Mouse (Mus musculus) ZHBTc4 (cell line): ENCODE data around the gene Parg.
"Not testable (repeated sequence)": the region's sequence is repeated elsewhere in the genome, so short reads cannot be mapped to it uniquely, and the experiment has no call there.

Source experiments
- DNase-seq: peaks from one replicate; pipeline ENCODE4 v3.0.0-alpha.2; 2011; ENCODE audit warnings: low read depth, low spot score

Gene Parg

GRCm38 (mm10) chr14:32201791-32202451 is at the start of gene Parg, which contains the start of gene Timm23:
Parg (plus strand) TSS chr14:32201949.
Timm23 (minus strand) TSS chr14:32201898.
- DNase-seq, result peak; percentile 95

DNA sequence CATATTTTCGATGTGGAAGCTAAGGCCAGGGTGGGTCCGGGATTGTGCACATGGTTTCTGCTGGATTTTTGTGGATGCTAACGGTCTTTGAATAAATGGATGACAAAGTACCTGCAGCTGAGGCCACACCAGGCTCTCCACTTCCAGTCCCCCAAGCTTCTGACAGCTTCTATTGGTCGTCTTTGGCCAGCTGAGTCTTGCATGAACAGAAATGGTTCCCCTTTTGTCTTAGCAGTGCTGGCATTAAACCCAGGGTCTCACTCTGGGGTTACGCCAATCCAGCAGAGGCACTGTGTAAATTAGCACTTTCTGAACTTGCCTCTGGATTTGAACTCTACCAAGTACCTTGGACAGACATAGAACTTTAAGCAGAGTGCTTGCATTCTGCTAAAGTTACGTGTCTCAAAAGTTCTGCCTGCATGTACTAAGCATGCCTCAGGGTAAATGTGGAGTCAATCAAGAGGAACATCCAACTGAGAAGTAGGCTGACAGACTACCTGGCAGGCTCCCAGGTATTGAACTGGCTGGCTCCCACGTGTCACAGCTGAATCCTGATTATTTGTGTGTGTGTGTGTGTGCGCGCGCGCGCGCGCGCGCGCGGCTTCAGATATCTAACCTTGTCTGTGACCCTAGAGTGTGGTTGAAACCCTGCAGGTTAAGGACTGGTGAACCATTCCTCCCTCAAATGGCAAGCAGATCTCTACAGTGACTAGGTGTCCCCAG is 49.3 kb upstream of the Parg start:
- DNase-seq, result no peak

DNA sequence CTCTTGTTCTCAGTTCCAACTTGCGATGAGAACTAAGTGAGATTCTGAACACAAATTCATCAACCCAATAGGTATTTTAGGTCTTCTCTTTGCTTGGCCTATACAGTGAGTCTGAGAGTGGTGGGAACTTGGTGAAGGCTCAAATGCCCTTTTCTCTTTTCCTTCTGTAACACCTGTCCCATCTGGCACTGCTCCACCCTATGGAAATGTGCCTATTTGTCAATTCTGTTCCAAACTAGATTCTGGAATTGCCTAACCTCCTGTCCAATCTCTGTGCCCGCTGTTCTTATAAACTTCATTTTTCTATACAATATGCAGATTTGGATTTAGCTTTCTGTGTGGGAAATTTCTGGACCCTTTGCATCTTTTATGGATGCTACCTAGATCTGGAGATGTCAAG is 48.6 kb upstream of the Parg start:
- DNase-seq, result no peak

DNA sequence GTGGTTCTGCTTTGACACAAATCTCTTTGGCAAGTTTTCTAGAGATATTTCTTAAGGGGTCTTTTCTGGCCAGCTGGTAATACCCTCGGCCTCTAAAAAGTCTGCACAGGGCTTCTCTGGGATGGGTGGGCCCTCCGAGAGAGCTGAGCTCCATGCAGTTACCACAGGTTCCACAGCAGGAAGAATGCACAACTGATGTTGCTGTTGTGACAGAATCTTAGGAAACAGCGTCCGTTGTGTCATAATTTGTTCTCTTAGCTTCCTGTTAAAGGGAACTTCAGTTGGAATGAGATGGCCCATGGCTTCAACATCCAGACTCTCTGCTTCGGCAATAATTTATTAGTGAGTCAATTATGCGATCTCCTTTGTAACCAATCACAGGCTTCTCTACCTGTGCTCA is 47.0 kb upstream of the Parg start:
- DNase-seq, result no peak

GRCm38 (mm10) chr14:32159150-32159670 is 42.5 kb upstream of the Parg start:
- peak; percentile 91 for DNase-seq

DNA sequence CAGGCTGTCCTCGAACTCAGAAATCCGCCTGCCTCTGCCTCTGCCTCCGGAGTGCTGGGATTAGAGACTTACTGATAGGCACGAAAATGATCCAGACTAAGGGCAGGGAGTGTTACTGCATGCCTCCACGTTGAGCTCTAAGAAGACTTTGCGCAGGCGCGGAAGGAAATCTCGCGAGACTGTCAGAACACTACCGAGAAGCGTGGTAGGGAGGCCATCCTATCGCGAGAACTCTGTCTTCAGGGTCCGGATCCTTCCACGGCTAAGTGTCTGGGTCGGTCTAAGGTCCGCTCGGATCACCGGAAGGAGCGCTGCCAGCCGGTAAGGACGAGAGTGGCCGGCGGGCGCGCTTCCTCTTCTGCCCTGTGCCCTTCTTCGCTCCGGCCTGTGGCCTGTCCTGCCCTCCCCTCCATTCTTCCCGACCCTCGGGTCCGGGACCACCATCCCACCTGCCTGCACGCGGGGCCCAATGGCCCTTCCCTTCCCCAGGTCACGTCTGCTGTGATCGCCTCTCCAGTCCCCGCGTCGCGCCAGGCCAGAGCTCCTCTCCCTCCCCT is 42.0 kb upstream of the Parg start, which contains the start of gene Ncoa4:
Gene Ncoa4 (plus strand): TSS at position 176 of the 557 bp plus-strand sequence.
- peak; percentile 99 for DNase-seq

DNA sequence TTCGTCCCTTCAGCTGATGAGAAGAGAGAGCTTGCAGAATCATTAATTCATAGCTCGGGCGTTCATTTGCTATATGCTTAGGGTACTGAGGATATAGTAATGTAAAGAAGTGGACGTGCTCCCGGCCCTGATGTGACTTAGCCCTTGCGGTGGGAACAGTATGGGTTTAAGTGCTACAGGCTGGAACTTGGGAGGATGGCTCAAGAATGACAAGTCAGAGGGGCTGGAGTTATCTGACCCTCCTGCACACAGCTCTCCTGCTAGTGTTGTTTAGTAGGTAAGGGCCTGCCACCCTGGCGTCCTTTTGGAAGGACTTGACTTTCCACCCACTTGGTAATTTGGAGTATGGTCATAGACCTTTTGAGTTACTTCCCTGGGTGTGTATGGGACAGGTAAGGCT is 41.2 kb upstream of the Parg start:
- DNase-seq, result no peak

DNA sequence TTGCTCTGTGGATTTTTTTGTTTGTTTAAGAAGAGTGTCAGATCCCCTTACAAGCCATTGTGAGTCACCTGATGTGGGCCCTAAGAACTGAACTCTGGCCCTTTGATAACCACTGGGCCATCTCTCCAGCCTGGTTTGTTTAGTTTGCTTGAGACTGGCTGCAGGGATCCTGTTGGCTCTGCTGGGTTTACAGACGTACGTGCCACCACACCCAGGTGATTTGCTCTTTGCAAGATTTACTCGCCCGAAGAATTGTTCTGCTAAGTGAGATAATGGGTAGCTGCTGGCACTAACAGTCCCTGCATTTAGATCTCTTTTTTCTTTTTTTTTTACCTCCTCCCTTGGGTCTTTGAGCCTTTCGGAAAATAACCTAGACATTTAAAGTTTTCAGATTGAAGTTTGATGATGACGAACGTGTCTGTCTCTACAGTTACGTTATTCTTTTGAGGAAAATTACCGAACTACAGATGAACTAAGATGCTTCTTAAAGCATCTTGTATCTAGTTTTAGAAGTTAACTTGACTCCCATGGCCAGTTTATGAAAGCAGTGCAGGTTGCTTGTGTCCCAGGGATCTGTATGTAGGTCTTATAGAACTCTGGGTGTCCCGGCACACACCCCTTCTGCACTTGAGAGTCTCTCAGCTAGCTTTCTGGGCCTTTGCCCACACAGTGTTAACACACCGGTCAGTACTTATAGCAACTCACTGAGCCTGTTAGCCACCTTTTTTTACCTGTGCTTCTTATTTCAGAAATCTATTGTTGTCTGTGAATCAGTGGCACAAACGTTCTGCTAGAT is 40.5 kb upstream of the Parg start:
- peak; percentile 38 for DNase-seq

DNA sequence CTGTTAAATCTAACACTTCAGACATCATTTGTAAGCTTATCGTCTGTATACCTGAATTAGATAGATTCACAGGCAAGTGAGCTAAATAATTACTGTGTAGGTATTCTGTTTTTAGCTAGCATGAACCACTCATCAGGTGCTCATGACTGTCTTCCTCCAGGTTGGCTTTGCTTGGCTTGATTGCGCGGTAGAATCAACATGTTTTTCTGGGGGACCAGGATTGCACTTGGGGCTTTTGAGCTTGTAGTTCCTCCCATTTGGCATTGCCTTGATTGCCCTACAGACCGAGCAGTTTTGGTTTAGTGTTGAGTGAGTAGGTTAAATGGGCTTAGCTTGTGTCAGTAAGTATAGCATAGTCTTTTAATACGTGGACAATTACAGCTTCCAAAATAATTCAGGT is 39.5 kb upstream of the Parg start:
- DNase-seq, result no peak

- DNase-seq, result no peak
These were observed 38.4 kb upstream of the Parg start for GRCm38 (mm10) chr14:32163203-32163888.

DNA sequence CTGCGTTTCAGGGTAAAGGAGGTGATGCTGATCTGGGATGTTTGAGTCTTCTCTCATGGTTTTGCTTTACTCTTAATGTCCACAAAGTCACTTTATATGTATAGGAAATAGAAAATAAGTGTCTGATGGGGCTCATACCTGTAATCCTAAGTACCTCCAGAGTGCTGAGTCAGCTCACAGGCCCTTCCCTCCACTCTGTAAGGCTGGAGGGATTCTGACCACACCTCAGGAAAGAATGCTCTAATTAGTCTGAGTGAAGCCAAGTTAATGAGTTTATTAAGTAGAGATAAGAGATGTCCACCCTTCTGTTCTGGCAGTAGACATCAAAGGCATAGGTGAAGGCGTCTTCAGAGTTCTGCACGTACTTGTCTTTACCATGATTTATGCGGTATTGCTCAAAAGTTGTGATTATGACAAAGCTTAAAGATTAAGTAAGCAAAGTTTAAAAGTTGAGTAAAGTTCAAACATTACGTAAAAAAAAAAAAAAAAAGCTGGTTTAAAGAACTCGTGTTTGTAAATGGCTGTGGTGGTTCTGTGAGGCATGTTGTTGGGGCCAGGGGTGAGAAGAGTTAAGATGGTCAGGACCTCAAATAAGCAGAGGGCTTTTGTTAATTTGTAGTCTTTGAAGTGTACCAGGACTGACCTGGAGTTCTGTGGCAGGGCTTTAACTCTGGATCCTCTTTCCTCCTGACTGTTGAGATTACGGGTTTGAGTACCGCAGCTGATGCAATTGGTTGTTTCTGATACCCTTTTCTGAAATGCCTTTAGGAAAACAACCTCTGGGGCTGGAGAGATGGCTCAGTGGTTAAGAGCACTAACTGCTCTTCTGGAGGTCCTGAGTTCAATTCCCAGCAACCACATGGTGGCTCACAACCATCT is 37.3 kb upstream of the Parg start:
- DNase-seq, result no peak

- peak; percentile 94 for DNase-seq
These were observed 36.3 kb upstream of the Parg start for GRCm38 (mm10) chr14:32165278-32166061.

DNA sequence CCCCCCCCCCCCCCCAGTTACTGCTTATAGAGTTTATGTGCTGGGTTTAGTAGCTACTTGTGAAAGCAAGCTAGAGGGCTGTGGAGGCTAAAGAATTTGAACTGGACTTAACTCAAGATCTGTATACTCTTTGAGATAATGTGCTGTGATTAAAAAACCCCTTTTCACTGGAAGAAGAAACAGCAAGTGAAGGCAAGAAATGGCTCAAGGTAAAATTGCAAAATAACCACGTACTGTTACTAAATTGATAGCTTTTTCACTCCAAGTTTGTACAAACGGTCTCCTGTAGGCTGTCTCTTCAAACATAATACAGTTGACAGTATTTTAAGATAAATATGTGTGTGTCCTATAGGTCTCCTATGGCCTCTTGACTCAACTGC is 35.7 kb upstream of the Parg start:
- DNase-seq, result no peak

GRCm38 (mm10) chr14:32166840-32167239 is 34.9 kb upstream of the Parg start:
- no peak for DNase-seq

DNA sequence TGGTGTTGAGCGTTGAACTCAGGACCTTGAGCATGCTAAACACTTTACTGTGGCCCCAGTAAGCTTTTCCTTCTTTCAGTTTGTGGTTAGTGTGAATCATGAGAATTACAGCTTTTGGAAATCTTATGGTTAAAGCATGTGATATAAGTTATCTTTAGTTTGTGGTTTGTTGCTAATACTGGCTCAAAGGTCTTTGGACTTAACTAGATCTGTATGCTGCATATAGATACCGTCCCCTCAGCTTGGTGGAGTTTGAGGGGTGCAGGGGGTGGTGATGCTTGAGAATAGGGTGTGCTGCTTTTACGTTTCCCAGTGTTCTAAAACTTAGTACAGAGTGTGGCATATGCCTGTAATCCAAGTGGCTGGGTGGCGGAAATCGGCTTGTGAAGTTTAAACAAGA is 34.4 kb upstream of the Parg start:
- no peak for DNase-seq

- no peak for DNase-seq
These were observed 33.0 kb upstream of the Parg start for GRCm38 (mm10) chr14:32168653-32169231.

- no peak for DNase-seq
These were observed 31.6 kb upstream of the Parg start for GRCm38 (mm10) chr14:32170137-32170536.

DNA sequence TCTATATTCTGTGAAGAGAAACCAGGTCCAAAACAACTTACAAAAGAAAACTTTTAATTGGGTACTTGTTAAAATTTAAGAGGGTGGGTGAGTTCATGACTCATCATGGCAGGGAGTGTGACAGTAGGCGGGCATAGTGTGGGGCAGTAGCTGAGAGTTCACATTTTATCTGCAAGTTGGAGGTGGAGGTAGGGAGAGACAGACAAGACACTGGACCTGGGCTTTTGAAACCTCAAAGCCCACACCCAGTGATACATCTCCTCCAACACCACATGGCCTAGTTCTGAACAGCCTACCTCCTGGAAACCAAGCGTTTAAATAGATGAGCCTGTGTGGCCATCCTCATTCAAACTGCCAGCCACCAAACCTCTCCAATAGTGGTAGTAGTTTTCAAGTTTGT is 26.4 kb upstream of the Parg start:
- DNase-seq, result no peak

DNA sequence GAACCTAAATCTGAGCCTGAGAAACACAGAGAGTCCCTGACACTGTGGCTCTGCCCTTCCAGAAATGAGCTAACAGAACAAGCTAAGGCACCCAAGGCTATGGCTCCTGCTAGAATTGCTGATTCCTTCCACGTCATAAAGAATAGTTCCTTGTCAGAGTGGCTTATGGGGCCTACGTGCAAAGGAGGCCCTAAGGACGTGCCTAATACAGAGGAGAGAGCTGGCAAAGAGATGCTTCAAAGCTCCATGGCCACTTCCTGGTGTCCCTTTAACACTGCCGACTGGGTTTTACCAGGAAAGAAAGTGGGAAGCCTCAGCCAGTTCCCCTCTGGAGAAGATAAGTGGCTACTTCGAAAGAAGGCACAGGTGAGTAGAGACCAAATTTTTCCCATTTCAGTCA is 25.2 kb upstream of the Parg start:
- not testable (repeated sequence) for DNase-seq
